Mouse (Mus musculus): ENCODE measurements around the gene Ypel2.

DNA sequence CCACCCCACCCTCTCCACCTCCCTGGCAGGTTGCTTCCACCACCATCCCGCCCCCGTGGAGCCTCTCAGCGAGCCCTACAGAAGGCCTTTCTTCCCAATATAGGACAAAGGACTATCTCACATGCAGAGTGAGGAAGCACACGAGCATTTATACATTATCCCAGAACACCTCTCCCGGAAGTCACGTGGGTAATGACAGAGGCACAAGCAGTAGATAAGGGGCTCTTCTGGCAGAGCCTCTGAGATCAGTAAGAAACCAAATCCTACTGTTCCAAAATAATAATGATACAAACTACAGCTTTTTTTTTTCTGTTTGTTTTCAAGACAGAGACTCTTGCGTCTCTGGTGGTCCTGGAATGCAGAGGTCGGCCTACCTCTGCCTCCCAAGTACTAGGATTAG is 51.6 kb downstream of the Ypel2 start:
- TF ChIP-seq CTCF (IDR thresholded peaks at IDR 0.05; ENCODE audit: borderline replicate concordance, insufficient read depth, low read length) = no peak
- TF ChIP-seq POLR2A (IDR thresholded peaks at IDR 0.05; ENCODE audit: low read depth, low read length) = no peak
